Mouse (Mus musculus): ENCODE results near the gene Osmr.
"Not testable (repeated sequence)": the region's sequence is repeated elsewhere in the genome, so short reads cannot be mapped to it uniquely, and the experiment has no call there.

The Osmr gene

DNA sequence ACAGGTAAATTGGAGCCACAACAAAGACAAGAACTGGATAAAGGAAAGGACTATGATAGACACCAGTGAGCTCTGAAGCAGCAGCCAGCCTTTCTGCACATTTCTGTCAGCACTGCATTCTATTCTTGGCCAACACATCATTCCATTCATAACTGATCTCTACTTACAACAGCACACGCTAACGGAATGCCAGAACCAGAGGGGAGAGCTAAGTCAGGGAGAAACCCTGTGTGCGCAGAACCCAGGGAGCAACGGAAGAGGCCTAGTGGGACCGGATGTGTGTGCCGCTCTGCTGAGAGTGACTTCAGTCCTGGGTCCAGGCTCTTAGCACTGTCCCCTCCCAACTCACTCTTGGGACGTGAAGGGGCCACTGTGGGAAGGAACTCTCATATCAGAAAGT lies 13.2 kb downstream of the Osmr start:
- DNase-seq (ENCODE audit: low spot score) = no peak

DNA sequence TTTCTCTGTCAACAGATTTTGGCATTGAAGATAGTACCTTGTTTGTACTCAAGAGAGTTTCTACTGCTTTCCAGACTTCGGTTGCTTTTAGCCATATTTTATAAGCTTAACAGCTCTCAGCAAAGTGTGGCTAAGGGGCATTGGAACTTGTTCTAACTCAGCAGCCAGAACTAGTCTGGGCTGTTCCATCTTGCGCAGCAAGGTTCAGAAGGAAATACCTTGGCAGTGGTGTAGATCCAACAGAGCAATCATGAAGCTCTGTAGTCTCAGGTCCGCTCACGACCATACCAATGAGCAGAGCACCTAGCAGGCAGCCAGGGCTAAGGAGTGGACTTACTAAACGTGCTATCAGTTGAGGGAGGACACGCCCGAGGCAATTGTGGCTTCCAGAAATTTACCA lies 15.0 kb downstream of the Osmr start:
- DNase-seq (ENCODE audit: low spot score) = no peak

DNA sequence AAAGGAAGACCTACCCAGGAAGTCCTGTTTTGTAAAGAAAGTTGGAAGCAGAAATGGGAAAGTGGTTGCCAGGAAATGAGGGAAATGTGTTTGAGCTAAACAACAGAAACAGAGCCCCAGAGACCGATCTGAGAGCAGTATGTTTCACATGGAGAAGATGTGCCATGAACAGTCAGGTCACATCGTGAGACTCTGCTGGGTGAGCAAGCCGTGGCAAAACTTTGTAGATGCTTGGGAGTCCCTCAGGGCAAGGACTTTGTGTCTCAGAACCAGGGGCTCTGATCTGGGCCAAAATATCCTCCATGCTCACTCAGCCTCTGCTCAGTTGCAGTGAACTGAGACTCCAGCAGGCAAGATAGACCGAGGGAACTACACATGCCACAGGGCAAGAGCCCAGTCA lies 15.9 kb downstream of the Osmr start:
- DNase-seq (ENCODE audit: low spot score) = no peak

DNA sequence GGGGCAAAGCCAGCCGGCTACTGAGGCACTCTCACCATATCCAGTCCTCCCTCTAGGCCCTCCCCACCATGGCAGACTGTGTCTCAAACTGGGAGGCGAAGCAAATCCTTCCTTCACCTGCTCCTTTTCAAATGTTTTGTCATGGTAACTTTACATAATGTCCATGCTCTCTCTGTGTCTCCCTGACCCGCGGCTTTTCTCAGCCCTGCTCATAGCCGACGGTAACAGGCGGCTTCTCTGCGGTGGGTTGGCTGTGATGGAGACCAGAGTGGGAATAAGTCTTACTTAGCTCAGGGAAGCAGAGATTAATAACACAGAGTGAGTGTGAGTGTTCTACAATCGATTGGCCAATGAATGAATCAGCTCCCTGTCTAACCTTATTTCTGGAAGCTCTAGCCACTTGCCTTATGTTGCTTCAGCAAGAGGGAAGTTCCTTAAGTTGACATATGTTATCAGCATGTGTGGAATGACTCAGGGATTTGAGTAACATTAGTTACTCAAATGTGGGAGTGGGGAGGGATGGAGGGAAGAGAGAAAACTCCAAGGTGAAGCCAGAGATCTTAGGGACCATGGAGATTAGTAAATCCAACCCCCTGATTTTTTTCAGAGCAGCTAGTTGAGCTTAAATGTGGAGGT lies 17.4 kb downstream of the Osmr start:
- DNase-seq (ENCODE audit: low spot score) = no peak

DNA sequence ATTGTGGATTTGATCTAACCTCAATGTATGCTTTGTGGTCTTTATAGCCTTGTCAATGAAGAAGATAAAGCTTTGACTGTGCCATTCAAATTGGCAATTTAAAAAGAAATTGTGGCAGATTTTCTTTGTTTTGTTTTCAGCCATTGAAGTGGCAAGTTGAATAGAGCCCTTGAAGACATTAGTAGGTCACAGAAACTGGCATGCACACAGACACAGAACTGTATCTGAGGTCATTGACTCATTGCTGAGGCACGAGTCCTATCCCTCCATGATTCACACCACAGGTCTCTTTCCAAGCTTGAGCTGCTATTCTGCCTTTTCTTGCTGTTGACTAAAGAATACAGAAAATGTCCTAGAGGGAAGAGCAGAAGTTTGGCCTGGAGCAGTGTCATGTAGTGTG lies 24.9 kb downstream of the Osmr start:
- DNase-seq (ENCODE audit: low spot score) = no peak

DNA sequence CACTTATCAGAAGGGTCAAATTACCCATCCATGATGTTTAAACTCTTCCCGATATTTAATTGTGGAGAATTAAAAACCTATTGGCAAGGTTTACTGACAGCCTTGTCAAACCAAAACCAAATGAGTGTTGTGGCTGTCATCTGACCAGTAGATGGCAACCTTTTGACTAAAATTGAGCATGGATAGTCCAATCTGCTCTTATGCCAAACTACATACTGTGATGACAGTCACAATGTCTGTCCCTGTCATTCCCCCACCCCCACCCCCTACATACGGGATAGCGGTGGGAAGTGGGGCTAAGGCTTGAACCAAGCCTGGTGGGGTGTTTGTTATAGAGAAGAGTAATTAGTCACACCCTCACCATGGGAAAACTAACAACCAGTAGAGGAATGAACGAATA lies 34.6 kb downstream of the Osmr start:
- no peak for DNase-seq (ENCODE audit: low spot score)

DNA sequence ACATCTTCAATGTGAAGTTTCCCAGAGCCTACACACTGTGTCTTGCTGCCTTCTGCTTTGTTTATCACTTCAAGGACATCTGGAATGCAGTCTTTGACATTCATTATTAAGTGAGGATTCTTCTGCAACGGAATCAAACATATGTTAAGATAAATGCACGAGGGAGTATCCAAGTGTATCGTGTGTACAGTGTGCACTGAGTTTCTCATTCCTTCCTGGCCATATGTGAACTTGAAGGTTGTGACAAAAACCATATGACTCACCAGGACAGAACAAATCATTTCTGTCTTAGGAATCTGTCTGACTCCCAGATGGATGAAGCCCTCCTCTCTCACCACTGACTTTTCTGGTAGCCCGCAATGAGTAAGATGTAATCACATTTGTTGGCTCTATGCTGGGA lies 59.0 kb downstream of the Osmr start:
- DNase-seq (ENCODE audit: low spot score) = no peak

DNA sequence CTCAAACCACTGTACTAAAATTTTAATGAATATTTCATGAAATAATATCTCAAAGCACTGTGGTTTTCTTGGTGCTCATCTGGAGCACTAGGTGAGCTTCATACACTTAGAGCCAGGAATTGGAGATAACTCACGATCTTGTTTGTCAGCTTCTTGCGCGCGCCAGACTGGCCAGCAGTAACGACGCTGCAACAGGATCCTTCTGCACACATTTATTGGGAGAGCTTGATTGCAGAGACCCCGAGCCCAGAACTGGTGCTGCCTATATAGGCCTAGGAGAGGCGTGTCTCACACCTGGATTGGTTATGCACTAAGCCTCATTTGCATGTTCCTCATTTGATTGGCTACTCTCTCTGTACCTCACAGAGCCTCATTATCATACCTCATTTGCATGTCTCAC lies 73.6 kb downstream of the Osmr start:
- not testable (repeated sequence) for DNase-seq (ENCODE audit: low spot score)

DNA sequence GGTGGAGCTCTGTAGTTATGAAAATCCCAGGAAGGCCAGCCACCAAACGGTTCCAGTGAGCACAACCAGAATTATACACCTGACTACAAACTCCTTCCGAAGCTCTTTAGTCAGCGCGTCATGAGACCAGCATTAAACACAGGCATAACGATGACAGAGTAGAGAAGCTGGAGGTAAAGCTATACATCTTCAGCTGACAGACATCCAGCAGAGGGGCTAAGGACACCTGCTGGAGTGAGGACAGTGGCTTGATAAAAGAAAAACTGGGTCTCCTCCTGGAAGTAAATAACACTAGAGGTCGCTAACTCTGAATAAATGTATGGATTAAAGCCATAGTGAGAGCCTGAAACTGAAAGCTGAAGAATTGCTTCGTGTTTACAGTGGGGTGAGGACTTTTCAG lies 81.9 kb downstream of the Osmr start:
- no peak for DNase-seq (ENCODE audit: low spot score)

DNA sequence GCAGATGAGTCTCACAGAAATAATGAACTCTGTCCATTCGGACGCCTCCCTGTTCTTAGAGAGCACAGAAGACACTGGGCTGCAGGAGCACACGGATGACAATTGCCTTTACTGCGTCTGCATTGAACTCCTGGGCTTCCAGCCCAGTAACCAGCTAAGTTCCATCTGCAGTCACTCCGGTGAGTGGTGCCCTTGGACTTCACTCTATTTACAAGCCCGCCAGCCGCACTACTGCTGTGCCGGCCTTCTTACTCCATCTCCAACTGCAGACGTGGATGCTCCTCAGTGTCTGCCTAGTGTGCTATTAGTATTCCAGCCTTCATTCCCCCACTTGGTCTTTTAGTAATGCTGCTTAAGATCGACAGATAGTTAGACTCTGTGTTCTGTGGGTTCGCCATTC lies 83.1 kb downstream of the Osmr start:
- no peak for DNase-seq (ENCODE audit: low spot score)

DNA sequence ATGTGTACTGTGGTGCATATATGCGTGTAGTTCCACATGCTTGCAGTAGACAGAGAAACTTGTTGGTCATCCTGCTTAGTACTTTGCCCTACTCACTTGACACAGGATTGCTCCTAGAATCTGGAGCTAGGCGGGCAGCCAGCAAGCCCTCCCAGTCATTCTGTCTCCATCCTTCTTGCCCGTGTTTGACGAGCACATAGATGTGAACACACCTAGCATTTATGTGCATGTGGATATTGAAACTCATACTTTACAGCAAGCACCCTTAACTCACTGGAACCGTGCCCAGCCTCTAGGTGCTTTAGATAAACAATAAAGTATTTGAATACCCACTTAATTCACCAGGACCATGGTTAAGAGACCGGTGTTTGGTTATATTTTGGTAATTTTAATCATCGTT lies 84.8 kb downstream of the Osmr start:
- no peak for DNase-seq (ENCODE audit: low spot score)

DNA sequence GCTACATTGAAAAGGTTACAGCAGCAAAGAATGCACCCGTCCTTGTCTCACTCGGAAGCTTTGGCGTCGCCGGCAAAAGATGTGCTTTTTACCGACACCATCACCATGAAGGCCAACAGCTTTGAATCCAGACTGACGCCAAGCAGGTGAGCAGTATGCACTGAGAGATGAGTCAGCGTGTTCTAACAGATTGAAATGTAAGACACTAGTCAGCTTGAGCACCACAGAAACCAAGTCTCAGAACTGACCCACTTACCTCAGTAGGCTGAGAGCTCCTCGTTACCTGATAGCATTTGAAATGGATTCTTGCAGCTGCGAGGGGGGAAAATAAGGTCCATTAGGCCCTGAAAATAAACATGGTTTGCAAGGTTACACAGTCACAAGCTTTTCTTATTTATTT lies 87.5 kb downstream of the Osmr start:
- DNase-seq (ENCODE audit: low spot score) = no peak

DNA sequence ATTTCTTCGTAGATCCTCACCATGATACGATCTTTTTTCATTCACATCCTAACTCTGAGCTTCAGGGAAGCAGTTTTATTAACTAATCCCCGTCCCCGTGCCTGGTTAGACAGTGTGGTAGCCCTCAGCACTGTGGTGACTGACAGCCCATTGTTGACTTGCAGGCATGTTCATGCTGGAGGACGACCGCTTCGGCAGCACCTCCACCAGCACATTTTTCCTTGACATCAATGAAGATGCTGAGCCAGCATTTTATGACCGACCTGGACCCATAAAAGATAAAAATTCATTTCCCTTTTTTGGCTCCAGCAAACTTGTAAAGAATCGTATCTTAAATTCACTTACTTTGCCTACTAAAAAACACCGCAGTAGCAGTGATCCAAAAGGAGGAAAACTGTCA lies 88.6 kb downstream of the Osmr start:
- DNase-seq (ENCODE audit: low spot score) = no peak

DNA sequence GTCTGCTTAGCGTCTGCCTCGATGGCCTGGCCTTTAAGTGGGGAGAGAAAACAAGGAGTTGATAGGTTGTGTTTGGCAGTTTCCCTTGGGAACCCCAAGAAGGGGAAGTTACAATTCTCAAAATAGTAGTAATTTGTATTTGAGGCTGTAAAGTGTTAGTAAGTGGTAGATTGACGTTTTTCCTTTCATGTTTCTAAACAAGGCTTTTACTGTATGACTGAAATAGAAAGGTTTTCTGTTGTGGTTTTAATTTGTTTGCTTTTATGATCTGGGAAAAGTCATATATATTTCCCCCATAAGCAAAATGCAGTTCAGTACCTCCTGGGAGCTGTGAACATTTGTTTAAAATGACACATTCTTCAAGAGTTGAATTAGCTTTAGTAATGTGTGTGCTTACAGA lies 102.5 kb downstream of the Osmr start:
- no peak for DNase-seq (ENCODE audit: low spot score)
